Mouse (Mus musculus) urinary bladder, postnatal 25 days (tissue): ENCODE data around the gene Lrfn4.

Experiments used
- DNase-seq: peaks from one replicate; pipeline ENCODE4 v3.0.0; 2022; ENCODE audit warnings: low spot score

Lrfn4 gene

DNA sequence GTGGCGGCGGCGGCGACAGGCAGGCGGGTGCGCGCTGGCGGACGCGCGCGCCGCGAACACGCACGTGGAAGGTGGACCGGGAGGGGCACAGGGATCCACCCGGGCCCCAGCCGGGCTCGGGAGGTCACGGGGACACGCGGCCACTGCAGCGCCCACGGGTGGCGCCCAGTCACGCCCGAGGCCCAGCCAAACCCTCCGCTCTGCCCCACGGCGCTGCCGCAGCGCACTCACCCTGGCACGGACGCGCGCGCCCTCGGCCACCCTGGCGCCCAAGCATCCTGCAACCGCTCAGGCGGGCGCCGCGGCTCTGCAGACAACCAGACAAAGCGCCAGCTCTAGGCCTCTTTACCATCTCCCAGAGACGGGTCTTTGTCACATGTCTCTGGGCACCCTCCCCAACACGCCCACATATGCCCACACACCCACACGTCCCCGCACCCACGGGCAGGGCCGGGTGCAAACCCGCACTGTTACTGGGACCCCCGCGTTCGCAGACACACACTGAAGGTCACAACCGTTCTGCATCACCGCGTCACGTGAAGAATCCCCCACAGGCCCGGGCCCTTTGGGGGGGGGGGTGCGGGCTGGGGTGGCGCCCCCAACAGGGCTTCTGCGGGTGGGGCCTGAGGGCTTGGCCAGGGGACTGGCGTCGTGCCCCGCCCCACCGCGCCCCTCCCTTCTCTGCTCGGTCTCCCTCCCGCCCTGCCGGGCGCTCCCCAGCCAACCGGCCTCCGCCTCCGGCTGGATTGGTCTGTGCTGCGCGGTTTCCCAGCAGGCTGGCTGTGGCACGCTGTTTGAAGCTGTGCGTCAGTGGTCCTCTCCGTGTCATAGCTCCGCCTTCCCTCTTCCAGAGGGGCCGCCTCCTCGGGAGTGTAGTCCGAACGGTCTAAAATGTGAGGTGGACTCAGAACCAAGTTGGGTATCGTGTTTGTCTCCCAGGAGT is at the start of gene Lrfn4:
Gene Lrfn4 (minus strand): TSS at position 517 of the 943 bp plus-strand sequence.
- DNase-seq, result peak; percentile 70

DNA sequence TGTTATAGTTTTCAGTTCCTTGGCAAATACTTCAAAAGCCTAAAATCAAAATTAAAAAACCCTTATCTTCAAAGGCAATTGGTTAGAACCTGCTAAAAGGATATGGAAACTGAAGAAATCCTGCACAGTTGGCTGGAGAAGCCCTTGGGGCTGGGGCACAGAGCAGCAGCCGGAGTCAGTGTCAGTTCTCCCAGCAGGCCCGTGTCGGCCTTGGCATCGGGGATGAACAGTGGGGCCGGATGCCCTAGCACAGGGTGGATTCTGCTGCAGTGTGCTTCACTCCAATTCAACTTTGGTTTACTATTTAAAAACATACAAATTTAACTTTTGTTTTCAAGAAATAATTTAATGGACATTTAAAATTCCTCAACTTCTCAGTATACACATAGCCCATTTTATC is 42.7 kb upstream of the Lrfn4 start:
- no peak for DNase-seq

DNA sequence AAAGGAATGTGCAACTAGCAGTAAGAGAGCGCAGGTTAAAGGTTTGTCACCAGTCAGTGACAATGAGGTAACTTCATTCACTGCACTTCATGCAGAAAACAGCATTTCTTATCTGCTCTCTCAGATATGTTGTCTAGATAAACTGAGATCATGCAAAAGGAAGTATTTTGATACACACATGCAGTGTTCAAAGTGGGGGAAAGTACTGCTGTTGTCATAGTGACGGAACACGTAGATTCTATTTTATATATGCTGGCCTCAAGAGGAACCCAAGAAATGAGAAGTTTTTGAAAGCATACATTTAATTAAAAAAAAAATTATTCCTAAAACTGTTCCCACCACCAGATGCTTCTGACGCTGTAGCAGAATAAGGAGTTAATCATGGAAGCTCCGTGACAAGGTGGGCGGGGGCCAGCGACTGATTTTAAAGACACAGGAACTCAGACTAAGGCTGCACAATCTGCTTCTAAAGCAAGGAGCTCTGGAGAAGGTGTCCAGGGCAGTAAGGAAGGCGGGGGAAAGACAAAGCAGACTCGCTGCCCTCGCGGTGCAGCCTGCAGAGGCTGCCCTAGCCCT is 31.5 kb upstream of the Lrfn4 start:
- DNase-seq, result no peak

DNA sequence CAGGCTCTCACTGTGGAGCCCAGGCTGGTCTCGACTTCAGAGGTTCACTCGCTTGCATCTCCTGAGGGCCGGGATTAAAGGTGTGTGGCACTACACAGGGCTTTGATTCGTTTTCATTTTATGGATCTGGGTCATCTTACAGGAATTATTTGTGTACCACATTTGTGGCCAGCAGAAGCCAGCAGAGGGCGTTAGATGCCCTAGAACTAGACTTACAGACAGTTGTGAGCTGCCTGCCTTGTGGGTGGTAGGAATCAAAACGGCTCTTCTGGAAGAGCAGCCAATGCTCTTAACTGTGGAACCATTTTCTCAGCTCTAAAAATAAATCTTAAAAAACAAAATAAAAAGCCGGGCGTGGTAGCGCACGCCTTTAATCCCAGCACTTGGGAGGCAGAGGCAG is 28.8 kb upstream of the Lrfn4 start:
- no peak for DNase-seq

DNA sequence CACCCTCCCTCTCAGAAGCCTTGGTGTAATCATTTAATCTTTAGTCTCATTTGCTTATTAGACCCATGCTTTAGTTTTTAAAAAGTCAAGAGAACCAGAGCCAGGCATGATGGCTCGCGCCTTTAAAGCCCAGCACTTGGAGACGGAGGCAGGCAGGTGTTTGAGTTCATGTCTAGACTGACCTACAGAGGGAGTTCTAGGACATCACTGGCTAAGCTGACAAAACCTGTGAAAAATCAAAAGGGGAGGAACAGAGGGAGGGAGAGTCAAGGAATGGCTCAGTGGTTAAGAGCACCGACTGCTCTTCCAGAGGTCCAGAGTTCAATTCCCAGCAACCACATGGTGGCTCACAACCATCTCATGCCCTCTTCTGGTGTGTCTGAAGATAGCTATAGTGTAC is 20.5 kb upstream of the Lrfn4 start:
- no peak for DNase-seq

DNA sequence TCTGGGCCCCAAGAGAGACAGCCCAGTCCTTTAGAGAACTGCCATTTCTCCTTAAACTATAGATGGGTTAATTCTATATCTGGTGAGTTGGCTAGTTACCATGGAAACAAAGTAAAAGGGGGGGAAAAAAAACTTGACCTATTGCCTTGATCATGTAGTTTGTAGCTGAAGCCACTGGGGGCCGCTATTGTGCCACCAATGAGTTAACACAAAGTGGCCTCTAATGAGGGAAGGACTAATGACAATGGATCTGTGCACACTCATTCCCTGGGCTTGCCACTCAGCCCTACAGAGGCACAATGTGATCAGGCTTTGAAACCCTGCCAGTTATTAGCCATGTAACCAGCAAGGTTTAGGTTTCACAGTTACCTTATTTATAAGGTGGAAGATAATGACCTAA is 13.4 kb upstream of the Lrfn4 start:
- DNase-seq, result peak; percentile 56

DNA sequence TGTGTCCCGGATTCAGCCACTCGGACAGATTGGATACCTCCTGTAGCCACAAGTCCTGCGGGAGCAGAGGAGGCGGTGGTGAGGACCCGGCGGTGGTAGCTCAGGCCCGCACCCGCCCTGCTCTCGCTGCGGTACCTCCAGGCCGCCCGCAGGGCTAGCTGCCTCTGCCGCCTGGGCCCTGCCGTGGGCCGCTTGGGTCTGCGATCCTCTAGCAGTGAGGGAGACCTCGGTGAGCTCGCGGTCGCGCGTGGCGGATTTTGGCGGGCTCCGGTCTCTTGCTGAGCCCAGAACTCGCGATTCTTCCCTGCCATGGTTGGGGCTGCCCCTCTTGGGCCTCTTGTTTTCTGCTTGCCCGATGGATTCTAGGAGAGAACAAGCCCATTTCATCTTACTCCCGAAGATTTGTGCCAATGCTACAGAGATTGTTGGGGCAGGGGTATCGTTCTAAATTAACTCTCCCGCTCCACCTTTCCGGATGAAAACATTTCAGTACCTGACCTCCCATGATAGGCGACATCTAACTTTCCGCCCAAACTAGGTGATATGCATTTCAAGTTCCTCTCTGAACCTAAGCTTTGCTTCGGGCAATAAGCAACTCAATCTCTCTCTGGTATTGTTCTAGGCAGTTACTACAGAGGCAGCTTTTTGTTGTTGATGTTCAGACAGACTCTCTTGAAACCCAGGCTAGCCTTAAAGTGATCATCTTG is 10.5 kb upstream of the Lrfn4 start:
- DNase-seq, result no peak

DNA sequence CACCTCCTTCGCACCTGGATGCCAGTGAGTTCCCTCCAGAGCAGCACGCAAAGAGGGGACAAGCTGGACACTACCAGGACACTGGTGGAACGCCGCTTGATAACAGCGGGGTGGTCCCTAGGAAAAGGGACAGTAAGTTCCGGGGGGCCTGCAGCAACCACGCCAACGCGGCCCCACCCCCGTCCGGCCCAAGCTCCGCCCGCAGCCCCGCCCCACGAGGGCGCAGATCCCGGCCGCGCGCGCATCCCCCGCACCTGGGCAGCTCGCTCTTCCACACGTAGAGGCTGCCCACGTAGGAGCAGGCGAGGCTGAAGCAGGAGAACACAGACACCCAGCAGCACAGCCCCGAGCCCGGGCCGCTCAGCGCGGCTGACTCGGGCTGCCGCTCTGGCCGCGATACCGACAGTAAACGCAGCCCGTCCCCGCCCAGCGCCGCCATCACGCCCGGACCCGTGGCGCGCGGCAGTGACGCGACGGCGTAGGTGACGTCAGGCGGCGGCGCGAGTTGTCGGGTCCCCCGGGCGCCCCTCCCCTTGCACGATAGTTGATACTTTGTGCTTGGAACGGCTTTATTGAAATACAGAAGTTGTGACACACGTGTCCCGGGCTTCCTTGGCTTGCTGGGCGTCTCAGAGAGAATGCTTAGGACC is 9.8 kb upstream of the Lrfn4 start, which contains the start of gene Rce1:
Gene Rce1 (minus strand): TSS at position 463 of the 650 bp plus-strand sequence.
- peak; percentile 89 for DNase-seq

DNA sequence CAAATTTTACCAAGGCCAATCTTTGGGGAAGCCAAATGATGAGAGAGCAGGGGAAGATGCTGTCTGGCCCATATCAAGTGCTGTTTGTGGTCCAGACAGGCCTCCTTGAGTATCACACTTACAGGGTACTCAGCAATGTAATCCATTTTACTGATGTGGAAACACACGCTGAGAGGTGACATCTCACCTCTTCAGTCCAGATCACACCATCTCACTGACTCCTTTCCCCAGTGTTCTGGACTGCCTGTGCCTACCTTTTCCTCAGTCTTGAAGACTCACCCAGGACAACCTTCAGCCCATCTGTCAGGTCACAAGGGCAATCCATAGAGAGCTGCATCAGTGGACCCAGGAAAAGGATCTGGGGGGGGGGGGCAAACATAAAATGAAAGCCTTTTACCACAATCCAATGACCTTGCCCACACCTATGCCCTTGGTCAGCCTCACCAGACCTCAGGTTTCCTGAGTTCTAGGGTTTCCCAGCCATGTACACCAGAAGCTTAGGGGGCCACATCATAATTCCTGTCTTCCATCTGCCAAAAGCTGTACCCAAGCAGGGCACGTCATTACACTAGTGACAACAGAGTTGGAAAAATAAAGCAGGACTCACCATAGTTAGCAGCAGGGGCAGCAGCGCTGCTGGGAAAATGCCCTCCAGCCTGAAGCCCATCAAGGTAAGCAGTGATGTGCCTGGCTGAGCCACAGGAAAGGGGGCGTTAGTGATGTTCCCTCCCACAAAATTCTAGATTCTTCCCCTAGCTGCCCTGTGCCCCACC is 9.1 kb upstream of the Lrfn4 start:
- DNase-seq, result no peak

DNA sequence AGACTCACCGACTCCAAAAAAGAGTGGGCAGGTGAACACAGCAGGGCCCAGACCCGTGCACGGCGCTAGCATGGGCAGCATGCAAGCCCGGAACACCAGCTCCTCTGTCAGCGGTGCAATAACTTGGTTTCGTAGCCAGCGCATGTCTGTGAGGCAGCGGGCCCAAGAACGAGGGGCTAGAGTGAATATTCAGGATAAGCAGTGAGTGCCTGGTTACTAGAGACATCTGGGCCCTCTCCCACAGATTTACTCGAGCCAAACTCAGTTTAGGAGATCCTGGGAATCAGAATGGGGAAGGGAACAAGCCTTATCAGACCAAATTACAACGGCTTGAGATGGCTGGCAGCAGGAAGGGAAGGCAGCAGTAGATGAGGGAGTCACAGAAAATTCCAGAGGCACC is 8.5 kb upstream of the Lrfn4 start:
- no peak for DNase-seq

DNA sequence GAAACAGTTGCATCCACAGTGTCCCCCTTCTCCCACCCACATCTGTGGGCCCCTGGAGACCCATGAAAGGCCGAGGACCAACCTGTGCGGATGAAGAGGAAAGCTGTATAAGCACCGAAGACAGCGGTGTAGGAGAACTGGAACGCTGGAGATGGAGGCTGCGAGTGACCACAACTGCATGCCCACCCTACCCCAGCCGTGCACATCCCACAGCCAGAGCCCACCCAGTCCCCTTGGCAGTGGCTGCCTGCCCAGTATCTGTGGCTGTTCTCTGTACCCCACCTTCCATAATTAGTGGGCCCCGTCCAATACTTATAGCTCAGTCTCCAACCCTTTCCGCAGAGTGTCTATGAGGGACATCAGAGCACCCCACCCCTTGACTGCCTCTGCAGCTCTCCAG is 8.0 kb upstream of the Lrfn4 start:
- no peak for DNase-seq

DNA sequence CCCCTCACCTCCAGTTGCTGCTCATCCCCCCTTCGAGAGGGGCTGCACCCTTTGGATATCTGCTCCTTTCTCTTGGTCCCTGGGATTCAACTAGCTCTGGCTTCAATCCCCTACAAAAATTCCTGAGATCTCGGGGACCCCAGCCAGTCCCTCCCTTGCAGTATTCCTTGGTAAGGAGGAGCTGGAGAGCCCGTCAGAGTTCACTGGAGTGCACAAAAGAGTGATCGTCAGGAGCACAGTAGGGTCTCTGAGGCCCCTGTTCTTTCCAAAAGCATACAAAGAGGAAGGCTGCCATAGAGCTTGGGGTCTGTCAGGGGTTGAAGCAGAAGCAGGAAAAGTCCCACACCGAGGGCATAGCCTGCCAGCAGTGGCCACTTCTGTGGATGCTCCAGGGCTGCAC is 7.3 kb upstream of the Lrfn4 start:
- DNase-seq, result no peak

DNA sequence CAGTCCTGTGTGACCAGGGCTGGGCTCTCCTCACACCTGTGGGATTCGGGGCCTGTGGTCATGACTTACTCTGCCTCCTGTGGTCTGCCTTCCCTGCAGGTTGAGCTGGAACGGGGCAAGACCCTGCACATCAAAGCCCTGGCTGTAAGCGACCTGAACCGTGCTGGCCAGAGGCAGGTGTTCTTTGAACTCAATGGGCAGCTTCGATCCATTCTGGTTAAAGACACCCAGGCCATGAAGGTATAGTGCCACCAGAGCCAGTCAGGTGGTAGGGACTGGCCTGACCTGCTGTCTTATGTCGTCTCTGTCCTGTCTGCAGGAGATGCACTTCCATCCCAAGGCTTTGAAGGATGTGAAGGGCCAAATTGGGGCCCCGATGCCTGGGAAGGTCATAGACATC is 5.3 kb upstream of the Lrfn4 start:
- no peak for DNase-seq

DNA sequence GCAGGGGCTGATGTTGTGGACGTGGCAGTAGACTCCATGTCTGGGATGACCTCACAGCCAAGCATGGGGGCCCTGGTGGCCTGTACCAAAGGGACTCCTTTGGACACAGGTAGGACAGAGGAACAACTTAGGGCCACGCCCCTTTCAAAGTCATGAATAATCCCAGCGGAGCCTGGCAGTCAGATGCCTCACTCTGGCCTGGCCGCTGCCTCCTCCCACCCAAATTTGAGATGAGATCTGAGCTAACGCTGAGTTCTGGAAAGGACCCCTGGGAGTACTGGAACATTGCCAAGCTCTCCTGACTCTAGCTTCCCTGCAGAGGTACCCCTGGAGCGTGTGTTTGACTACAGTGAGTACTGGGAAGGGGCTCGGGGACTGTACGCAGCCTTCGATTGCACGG is 4.0 kb upstream of the Lrfn4 start:
- DNase-seq, result no peak

DNA sequence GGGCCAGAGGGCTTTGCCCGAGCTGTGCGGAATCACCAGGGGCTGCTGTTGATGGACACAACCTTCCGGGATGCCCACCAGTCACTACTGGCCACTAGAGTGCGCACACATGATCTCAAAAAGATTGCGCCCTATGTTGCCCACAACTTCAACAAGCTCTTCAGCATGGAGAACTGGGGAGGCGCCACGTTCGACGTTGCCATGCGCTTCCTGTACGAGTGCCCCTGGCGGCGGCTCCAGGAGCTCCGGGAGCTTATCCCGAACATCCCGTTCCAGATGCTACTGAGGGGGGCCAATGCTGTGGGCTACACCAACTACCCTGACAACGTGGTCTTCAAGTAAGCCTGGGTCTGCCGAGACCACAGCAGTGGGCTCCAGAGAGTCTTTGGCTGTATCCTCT is 2.7 kb upstream of the Lrfn4 start:
- no peak for DNase-seq

DNA sequence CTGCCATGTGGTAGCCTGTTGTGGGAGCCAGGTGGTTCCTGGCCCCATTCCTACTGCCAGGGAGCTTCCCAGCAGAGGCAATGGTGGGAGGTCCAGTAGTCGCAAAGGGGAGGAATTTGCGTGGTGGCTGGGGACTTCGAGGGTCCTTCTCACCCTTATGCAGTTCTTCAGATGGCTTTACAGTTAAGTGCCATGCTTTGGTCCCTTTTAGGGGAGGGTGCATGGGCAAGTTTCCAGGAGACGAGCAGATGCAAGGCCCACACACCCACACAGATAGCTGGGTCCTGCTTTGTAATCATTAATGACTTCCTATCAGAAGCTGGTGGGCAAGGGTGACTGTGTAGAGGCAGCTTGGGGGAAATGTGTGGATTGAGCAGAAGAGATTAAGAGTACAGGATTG is 1.1 kb upstream of the Lrfn4 start:
- DNase-seq, result no peak

DNA sequence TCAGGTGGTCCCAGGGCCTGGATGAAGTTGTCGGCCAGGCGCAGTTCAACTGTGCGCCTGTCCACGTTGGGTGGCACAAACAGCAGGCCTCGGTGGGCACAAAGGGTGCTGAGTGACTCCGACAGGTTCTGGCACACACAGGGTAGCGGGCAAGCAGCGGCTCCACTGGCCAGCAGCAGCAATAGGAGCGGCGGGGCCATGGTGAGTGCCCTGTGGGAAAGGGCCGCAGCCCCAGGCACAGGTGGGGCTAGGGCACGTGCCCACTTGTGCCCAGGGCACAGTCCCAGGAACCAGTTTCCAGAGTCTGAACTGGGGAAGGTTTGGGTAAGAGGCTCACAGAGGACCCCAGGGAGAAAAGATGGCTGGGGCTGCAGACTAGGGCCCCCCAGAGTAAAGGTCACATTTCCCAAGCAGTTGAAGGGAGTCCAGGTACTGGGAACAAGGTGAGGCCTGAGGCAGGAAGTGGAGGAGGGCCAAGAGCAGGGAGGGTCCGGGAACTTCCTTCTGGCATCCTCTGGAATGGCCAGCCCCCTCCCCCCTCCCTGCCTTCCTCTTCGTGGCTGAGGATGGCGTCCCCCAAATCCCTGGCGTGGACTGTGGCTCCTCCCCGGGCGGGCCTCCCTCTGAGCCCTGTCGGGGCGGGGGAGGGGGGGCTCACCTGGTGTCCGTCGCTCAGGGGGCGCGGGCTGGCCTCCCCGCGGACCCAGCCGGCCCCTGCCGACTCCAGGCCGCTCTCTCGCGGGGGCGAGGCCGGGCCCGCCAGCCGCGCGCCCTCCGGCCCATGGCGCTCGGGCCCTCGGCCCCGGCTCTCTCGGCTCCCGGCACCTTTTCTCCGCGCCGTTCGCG is 939 bp downstream of the Lrfn4 start:
- DNase-seq, result no peak

DNA sequence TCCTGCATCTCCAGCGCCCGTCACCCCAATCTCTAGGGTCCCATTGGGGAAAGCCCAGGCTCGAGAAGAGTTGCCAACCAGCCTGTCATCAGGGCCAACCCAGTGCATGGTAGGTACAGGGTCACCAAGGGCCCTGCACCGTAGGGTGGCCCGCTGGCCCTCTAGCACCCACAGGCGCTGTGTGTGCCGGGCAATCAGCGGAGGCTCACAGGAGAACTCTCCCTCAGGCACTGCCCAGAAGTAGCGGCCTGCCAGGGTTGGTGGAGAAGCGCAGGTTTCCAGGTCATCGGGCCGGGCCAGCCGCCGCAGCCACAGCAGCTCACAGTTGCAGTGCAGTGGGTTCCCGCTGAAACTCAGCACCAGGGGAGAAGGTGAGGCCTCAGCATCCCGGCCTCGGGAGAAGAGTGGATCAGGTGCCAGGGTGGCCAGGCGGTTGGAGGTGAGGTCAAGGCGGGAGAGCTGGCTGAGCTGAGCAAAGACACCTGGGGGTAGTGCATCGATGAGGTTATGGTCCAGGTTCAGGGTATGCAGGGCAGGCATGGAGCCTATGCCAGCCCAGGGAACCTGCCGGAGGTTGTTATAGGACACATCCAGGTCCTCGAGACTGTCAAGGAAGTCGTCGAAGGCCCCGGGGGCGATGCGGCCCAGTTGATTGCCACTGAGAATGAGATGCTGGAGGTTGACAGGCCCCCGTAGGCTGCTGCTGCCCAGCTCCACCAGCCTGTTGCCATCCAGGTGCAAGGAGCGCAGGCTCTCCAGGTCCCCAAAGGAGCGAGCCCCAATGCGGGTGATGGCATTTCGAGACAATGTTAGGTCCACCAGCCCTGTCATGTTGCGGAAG is 1.8 kb downstream of the Lrfn4 start:
- no peak for DNase-seq

DNA sequence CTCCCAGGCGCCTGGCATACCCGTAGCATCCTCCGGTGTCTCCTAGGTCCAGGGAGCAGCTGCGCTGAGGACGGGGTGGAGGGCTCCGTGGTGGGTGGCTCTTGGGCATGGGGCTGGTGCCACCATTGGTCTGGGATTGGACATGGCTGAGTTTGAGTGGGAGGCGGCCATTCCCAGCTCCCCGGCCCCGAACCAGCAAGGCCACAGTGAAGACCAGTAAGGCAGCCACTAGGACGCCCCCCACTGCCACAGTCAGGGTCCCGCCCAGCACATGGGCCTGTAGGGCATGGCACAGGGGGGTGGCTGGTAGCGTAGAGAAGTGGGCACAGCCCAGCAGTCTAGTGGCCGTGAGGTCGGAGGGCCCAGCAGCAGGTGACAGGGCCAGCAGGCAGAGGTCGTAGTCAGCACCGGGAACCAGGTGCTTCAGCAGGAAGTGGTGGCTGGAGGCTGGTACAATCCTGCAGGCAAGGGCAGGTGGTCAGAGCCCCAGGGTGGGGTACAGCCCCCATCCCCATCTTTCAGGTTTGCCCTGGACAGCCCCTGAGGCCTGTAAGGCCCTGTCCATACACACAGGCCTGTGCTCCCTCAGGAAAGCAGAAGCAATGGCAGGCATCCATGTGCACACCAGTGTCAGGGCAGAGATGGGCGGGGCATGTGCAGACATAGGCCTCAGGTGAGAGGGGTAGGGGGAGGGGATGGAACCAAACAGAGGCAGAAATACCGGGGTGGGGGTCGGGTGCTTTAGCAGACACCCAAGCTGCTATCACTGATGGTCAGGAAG is 3.1 kb downstream of the Lrfn4 start:
- DNase-seq, result no peak
